Mouse (Mus musculus) embryonic fibroblast, embryonic 13.5 days (primary cell): ENCODE measurements at regions not wholly inside any gene's neighbourhood (a gene's known extent, or its start where the extent isn't known, plus 50 kb on each side); places are given as distances from the start of the nearest gene placed in this dataset.

Experiments used
- CTCF ChIP-seq: IDR thresholded peaks from 2 replicates; pipeline ENCODE4 v1.5.1; 2011; ENCODE audit warnings: mild to moderate bottlenecking, control low read depth, low read length, moderate library complexity, borderline replicate concordance; ENCODE audit not compliant: insufficient read depth
- POLR2A ChIP-seq: IDR thresholded peaks from 2 replicates; pipeline ENCODE4 v1.6.1; 2011; ENCODE audit warnings: low read depth, mild to moderate bottlenecking, control low read depth, low read length, moderate library complexity

DNA sequence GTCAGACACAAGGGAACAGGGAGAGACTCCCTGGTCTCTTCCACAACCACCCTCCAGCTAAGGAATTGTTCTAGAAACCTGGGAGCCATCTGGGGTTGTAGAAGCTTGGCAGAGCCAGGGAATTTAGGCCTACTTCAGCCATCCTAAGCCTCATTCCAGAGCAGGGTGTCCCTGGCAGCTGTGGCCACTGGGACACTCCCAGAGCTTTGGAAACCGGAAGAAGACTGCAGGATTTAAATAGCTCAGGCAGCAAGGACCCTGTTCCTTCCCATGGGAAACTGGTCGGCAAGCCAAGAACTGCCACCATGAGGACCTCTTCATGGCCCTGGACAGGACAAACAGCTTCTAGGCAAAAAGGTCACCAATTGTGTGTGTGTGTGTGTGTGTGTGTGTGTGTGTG is 239.9 kb downstream of the Bcor start:
- TF ChIP-seq POLR2A (no peak), CTCF (no peak)
